Mouse (Mus musculus): ENCODE results near the gene 4930404H24Rik.

- TF ChIP-seq CTCF (IDR thresholded peaks at IDR 0.05) (no peak), EP300 (IDR thresholded peaks at IDR 0.05) (no peak)
Observed at GRCm38 (mm10) chr2:153490940-153491339, 1.6 kb upstream of the 4930404H24Rik start.

All from lung, postnatal 0 days (tissue).